Mouse (Mus musculus): ENCODE results near the gene Ldlrap1. TPM values are rescaled to one million over a fixed set of nuclear protein-coding genes. Genes with fewer than 3 reads are reported as not detected.

The Ldlrap1 gene
- total and polyA plus RNA-seq, 3 experiments, result 1.4 to 3.7 (median 2.2) TPM

DNA sequence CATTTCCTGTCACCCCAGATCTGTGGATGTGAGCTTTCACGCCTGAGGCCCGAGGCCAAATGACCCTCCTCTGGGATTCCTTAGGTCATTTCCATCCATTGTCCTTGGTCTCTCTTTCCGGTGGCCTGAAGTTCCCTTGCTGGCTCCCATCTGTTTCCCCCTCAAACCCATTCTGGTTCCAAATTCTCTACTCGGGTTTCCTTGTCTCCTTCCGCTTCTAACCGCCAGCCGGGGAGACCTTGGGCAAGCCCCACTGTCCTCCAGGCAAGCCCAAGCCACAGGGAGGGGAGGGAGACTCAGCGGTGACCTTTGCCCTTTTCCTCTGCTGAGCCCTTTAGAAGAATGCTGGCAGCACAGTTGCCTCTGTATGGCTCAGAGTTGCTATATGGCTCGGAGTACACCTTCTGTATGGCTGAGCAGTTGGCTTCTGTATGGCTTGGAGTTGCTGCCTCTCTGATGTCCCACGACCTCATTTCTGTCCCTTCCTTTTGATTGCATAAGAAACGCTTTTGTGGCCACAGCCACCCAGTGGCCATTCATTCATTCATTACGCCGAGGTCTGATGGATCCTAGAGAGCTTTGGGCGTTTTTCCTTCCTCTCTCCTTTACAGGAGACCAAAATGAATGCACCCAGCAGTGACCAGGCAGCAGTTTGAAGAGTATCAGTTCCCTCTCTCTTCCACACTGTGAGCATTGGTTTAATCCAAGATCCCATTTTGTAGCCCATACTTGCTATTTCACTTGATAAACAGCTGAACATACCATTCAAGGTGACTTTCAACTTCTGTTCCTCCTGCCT is 11.5 kb upstream of the Ldlrap1 start:
- in situ Hi-C loops (cut with MboI; ENCODE audit: low pct_ligation_motif_present, low pct_unique_long_range_greater_than_20kb, low sequenced_read_pairs) (no loop called here), dilution Hi-C loops (cut with MboI; ENCODE audit: extremely low pct_ligation_motif_present, extremely low pct_unique_long_range_greater_than_20kb, low sequenced_read_pairs) (no loop called here)
- no peaks in the 10 kb centered on the region for H3K79me2 ChIP-seq (replicated peaks; ENCODE audit: control insufficient read depth, extremely low read depth, insufficient read depth, poor library complexity, severe bottlenecking)
- no peak overlapping the region for H3K4me2 ChIP-seq (ENCODE audit: insufficient read depth, low read depth, poor library complexity, severe bottlenecking)
- no peaks in the 10 kb centered on the region for H3K4me1 ChIP-seq (ENCODE audit: control insufficient read depth in 1 of 2, insufficient read depth in 2 of 2)
- H3K9ac ChIP-seq (ENCODE audit: insufficient read depth, low read depth), result no peak overlapping the region
- peaks cover 6% of the 10 kb centered on the region for H3K27me3 ChIP-seq (replicated peaks)
- H3K36me3 ChIP-seq (replicated peaks in 1 of 2; ENCODE audit: control insufficient read depth in 1 of 2, insufficient read depth in 1 of 2, low read length in 1 of 2), result no peaks in the 10 kb centered on the region
- no peaks in the 10 kb centered on the region for H3K9me3 ChIP-seq (replicated peaks; ENCODE audit: low read length)
- H3K4me3 ChIP-seq (replicated peaks in 1 of 3; ENCODE audit: low read depth in 2 of 3, low read length in 2 of 3, poor library complexity in 1 of 3), result no peak overlapping the region
- H3K27ac ChIP-seq (ENCODE audit: insufficient read depth, low read depth), result no peak overlapping the region
- TF ChIP-seq MXI1 (IDR thresholded peaks at IDR 0.05; ENCODE audit: low read depth, low read length) (no peak), MAFK (IDR thresholded peaks at IDR 0.05; ENCODE audit: insufficient replicate concordance, low read length) (no peak), JUND (conservative IDR thresholded peaks at IDR 0.05; ENCODE audit: low read depth, low read length) (no peak)
- no peak for DNase-seq (ENCODE audit: extremely low read depth)

DNA sequence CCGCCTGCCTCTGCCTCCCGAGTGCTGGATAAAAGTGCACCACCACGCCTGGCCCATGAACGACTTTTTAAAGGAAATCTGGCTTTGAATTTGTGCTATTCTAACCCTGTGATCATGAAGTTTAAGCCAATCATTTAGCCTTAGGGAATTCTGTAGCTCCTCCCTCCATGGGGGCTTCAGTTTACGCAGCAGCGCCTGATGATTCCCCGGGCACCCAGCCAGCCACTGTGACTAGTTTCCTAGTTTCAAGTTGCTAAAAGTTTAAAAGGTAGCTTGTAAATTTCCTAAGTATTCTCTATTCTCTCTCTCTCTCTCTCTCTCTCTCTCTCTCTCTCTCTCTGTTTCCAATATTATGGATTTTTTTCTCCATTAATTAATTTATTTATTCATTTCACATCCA is 8.4 kb upstream of the Ldlrap1 start:
- H3K9ac ChIP-seq (ENCODE audit: insufficient read depth, low read depth), result no peak overlapping the region
- no peaks in the 10 kb centered on the region for H3K36me3 ChIP-seq (replicated peaks in 1 of 2; ENCODE audit: control insufficient read depth in 1 of 2, insufficient read depth in 1 of 2, low read length in 1 of 2)
- in situ Hi-C loops (cut with MboI; ENCODE audit: low pct_ligation_motif_present, low pct_unique_long_range_greater_than_20kb, low sequenced_read_pairs) (no loop called here), dilution Hi-C loops (cut with MboI; ENCODE audit: extremely low pct_ligation_motif_present, extremely low pct_unique_long_range_greater_than_20kb, low sequenced_read_pairs) (no loop called here)
- TF ChIP-seq IRF4 (IDR thresholded peaks at IDR 0.05; ENCODE audit: low read depth, low read length) (no peak), KAT2A (IDR thresholded peaks at IDR 0.05; ENCODE audit: insufficient replicate concordance, low read length) (no peak), ZMIZ1 (IDR thresholded peaks at IDR 0.05; ENCODE audit: low read depth, low read length) (no peak), RCOR1 (conservative IDR thresholded peaks at IDR 0.05; ENCODE audit: low read depth, low read length) (no peak), JUND (conservative IDR thresholded peaks at IDR 0.05; ENCODE audit: low read depth, low read length) (no peak), GABPA (IDR thresholded peaks at IDR 0.05; ENCODE audit: insufficient replicate concordance, low read depth, low read length) (no peak), ELF1 (IDR thresholded peaks at IDR 0.05; ENCODE audit: low read depth, low read length) (no peak), PAX5 (IDR thresholded peaks at IDR 0.05; ENCODE audit: low read length) (no peak), ZKSCAN1 (IDR thresholded peaks at IDR 0.05; ENCODE audit: borderline replicate concordance, low read depth, low read length) (no peak), ZC3H11A (IDR thresholded peaks at IDR 0.05; ENCODE audit: low read depth, low read length) (no peak), CTCF (conservative IDR thresholded peaks at IDR 0.05 in 1 of 2, IDR thresholded peaks at IDR 0.05 in 1 of 2; ENCODE audit: low read depth in 2 of 2, low read length in 2 of 2) (no peak), RAD21 (IDR thresholded peaks at IDR 0.05; ENCODE audit: low read depth, low read length) (no peak), NRF1 (IDR thresholded peaks at IDR 0.05; ENCODE audit: low read depth, low read length) (no peak), HCFC1 (IDR thresholded peaks at IDR 0.05; ENCODE audit: low read depth, low read length) (no peak), ETS1 (conservative IDR thresholded peaks at IDR 0.05; ENCODE audit: low read depth, low read length) (no peak)
- no peak for DNase-seq (ENCODE audit: extremely low read depth)
- H3K9me3 ChIP-seq (replicated peaks; ENCODE audit: low read length), result no peaks in the 10 kb centered on the region
- H3K27me3 ChIP-seq (replicated peaks), result peaks cover 14% of the 10 kb centered on the region
- no peak overlapping the region for H3K27ac ChIP-seq (ENCODE audit: insufficient read depth, low read depth)
- H3K4me3 ChIP-seq (replicated peaks in 1 of 3; ENCODE audit: low read depth in 2 of 3, low read length in 2 of 3, poor library complexity in 1 of 3), result no peak overlapping the region
- H3K79me2 ChIP-seq (replicated peaks; ENCODE audit: control insufficient read depth, extremely low read depth, insufficient read depth, poor library complexity, severe bottlenecking), result no peaks in the 10 kb centered on the region
- peaks cover 6 to 11% of the 10 kb centered on the region in 2 experiments for H3K4me1 ChIP-seq (ENCODE audit: control insufficient read depth in 1 of 2, insufficient read depth in 2 of 2)
- no peak overlapping the region for H3K4me2 ChIP-seq (ENCODE audit: insufficient read depth, low read depth, poor library complexity, severe bottlenecking)

Data from CH12.LX (cell line).